Mouse (Mus musculus) intestine, postnatal 0 days (tissue): ENCODE measurements around the gene Ndufaf7. TPM values are rescaled to one million over a fixed set of nuclear protein-coding genes. Genes with fewer than 3 reads are reported as not detected.

Source experiments
- ATAC-seq: fragments of 200-750 bp; cut with Nextera tagmentation; 2 replicates; pipeline ENCODE4 v1.8.0; 2017; ENCODE audit warnings: mild to moderate bottlenecking, moderate TSS enrichment, moderate library complexity
- H3K27ac ChIP-seq: fragments of 300-500 bp; sonication (generic); 2 replicates; pipeline ENCODE4 v1.5.1; 2014; ENCODE audit warnings: mild to moderate bottlenecking, low read depth, low read length, moderate library complexity
- H3K27me3 ChIP-seq: fragments of 300-500 bp; sonication (generic); replicated peaks from 2 replicates; pipeline ENCODE4 v1.6.1; 2014; ENCODE audit warnings: low read length, mixed read lengths; ENCODE audit not compliant: control insufficient read depth, insufficient read depth
- H3K36me3 ChIP-seq: fragments of 300-500 bp; sonication (generic); 2 replicates; pipeline ENCODE4 v1.6.1; 2014; ENCODE audit warnings: mild to moderate bottlenecking, moderate library complexity; ENCODE audit not compliant: control insufficient read depth, insufficient read depth
- H3K4me1 ChIP-seq: fragments of 300-500 bp; sonication (generic); replicated peaks from 2 replicates; pipeline ENCODE4 v1.6.1; 2014; ENCODE audit warnings: antibody characterized with exemption, low read length, mixed read lengths; ENCODE audit not compliant: control insufficient read depth, insufficient read depth
- H3K4me2 ChIP-seq: fragments of 300-500 bp; sonication (generic); replicated peaks from 2 replicates; pipeline ENCODE4 v1.6.1; 2014; ENCODE audit warnings: low read depth, mild to moderate bottlenecking, moderate library complexity
- H3K4me3 ChIP-seq: fragments of 300-500 bp; sonication (generic); 2 replicates; pipeline ENCODE4 v1.5.1; 2014; ENCODE audit warnings: low read depth, low read length
- H3K9ac ChIP-seq: fragments of 300-500 bp; sonication (generic); 2 replicates; pipeline ENCODE4 v1.6.1; 2014; ENCODE audit warnings: mild to moderate bottlenecking, low read depth, low read length
- H3K9me3 ChIP-seq: fragments of 300-500 bp; sonication (generic); 2 replicates; pipeline ENCODE4 v1.6.1; 2016; ENCODE audit warnings: mixed run types; ENCODE audit not compliant: control insufficient read depth
- CTCF ChIP-seq: sonication (generic); IDR thresholded peaks from 2 replicates; pipeline ENCODE4 v1.5.1; 2016; ENCODE audit warnings: low read depth, mild to moderate bottlenecking, control low read depth, antibody characterized with exemption, moderate library complexity
- WGBS: fragments of 180-500 bp; shearing (Covaris S2); extraction: QIAGEN DNeasy Blood & Tissue Kit; methylation state at CpG from one replicate; pipeline ENCODE4 v1.1.7; 2014; 5-methylcytosine and 5-hydroxymethylcytosine counted together
- polyA plus RNA-seq: library from polyadenylated mRNA; unstranded; fragments of >200 nt; fragmentation: Nextera tagmentation; extraction: Ambion mirVana; gene quantifications from 2 replicates; pipeline ENCODE4 v1.2.1, GENCODE M21; 2015

The Ndufaf7 gene
- polyA plus RNA-seq, 1 experiment from 2014 or later = 24.1 TPM

- Histone ChIP-seq H3K4me3 (no peak overlapping the region), H3K9me3 (no peaks in the 10 kb centered on the region), H3K9ac (no peak overlapping the region), H3K4me2 (no peak overlapping the region), H3K27ac (no peak overlapping the region), H3K4me1 (no peaks in the 10 kb centered on the region), H3K27me3 (no peaks in the 10 kb centered on the region), H3K36me3 (no peaks in the 10 kb centered on the region)
- ATAC-seq = no peak
- TF ChIP-seq CTCF = no peak
- WGBS = 74% methylated on average over 2 of the region's 2 CpGs
Observed at GRCm38 (mm10) chr17:78903158-78903557, 33.8 kb upstream of the Ndufaf7 start.

GRCm38 (mm10) chr17:78906892-78907291, 30.0 kb upstream of the Ndufaf7 start, which contains the start of gene Sult6b1:
Gene Sult6b1 (minus strand): TSS chr17:78906992.
- TF ChIP-seq CTCF = no peak
- no peak for ATAC-seq
- Histone ChIP-seq H3K27ac (no peak within 1 kb of the TSS), H3K4me3 (no peak within 1 kb of the TSS), H3K9ac (no peak within 1 kb of the TSS), H3K9me3 (no peaks in the 10 kb centered on the region), H3K4me2 (no peak within 1 kb of the TSS), H3K27me3 (no peaks in the 10 kb centered on the region), H3K36me3 (no peaks in the 10 kb centered on the region), H3K4me1 (no peaks in the 10 kb centered on the region)
- 80% methylated on average over 5 of the region's 5 CpGs for WGBS

GRCm38 (mm10) chr17:78909374-78909773, 27.6 kb upstream of the Ndufaf7 start:
- no peaks in the 10 kb centered on the region for H3K27me3 ChIP-seq
- peak; percentile 54; the same call in 1 of the 2 replicates for ATAC-seq
- no peak overlapping the region for H3K4me3 ChIP-seq
- no peaks in the 10 kb centered on the region for H3K36me3 ChIP-seq
- 37% methylated on average over 2 of the region's 2 CpGs for WGBS
- no peaks in the 10 kb centered on the region for H3K9me3 ChIP-seq
- H3K27ac ChIP-seq = no peak overlapping the region
- no peaks in the 10 kb centered on the region for H3K4me1 ChIP-seq
- H3K9ac ChIP-seq = no peak overlapping the region
- H3K4me2 ChIP-seq = no peak overlapping the region
- TF ChIP-seq CTCF = no peak

GRCm38 (mm10) chr17:78912861-78913281, 24.1 kb upstream of the Ndufaf7 start:
- Histone ChIP-seq H3K27me3 (no peaks in the 10 kb centered on the region), H3K4me1 (peaks cover 3% of the 10 kb centered on the region; the same call in 1 of the 2 replicates), H3K4me3 (peak overlapping the region; percentile 13), H3K4me2 (peak overlapping the region; percentile 57), H3K36me3 (no peaks in the 10 kb centered on the region), H3K9me3 (no peaks in the 10 kb centered on the region), H3K27ac (no peak overlapping the region), H3K9ac (no peak overlapping the region)
- 33% methylated on average over 6 of the region's 6 CpGs for WGBS
- no peak for ATAC-seq
- TF ChIP-seq CTCF = no peak

GRCm38 (mm10) chr17:78913921-78914320, 23.0 kb upstream of the Ndufaf7 start:
- 73% methylated on average over 3 of the region's 3 CpGs for WGBS
- no peak overlapping the region for H3K27ac ChIP-seq
- no peak overlapping the region for H3K9ac ChIP-seq
- H3K36me3 ChIP-seq = no peaks in the 10 kb centered on the region
- H3K9me3 ChIP-seq = no peaks in the 10 kb centered on the region
- H3K27me3 ChIP-seq = no peaks in the 10 kb centered on the region
- H3K4me2 ChIP-seq = no peak overlapping the region
- ATAC-seq = no peak
- peaks cover 3% of the 10 kb centered on the region; the same call in 1 of the 2 replicates for H3K4me1 ChIP-seq
- TF ChIP-seq CTCF = no peak
- no peak overlapping the region for H3K4me3 ChIP-seq

- WGBS = 53% methylated on average over 6 of the region's 6 CpGs
- H3K9me3 ChIP-seq = no peaks in the 10 kb centered on the region
- no peak for TF ChIP-seq CTCF
- peak overlapping the region; percentile 67; the same call in 1 of the 2 replicates for H3K9ac ChIP-seq
- H3K4me2 ChIP-seq = peak overlapping the region; percentile 91
- peaks cover 6% of the 10 kb centered on the region; the same call in 1 of the 2 replicates for H3K36me3 ChIP-seq
- H3K4me3 ChIP-seq = peak overlapping the region; percentile 76
- ATAC-seq = no peak
- H3K27me3 ChIP-seq = no peaks in the 10 kb centered on the region
- H3K27ac ChIP-seq = no peak overlapping the region
- peaks cover 3% of the 10 kb centered on the region; the same call in 1 of the 2 replicates for H3K4me1 ChIP-seq
Observed at GRCm38 (mm10) chr17:78915772-78916171, 21.2 kb upstream of the Ndufaf7 start.
